Mouse (Mus musculus) heart, embryonic 11.5 days (tissue): ENCODE measurements around the gene Cpa3. TPM values are rescaled to one million over a fixed set of nuclear protein-coding genes. Genes with fewer than 3 reads are reported as not detected.

Experiments
- ATAC-seq: fragments of 200-750 bp; cut with Nextera tagmentation; replicated peaks from 2 replicates; pipeline ENCODE4 v1.8.0; 2017; ENCODE audit warnings: moderate library complexity; ENCODE audit not compliant: insufficient number of reproducible peaks, low FRiP score, low TSS enrichment
- H3K27ac ChIP-seq: fragments of 300-500 bp; sonication (generic); 2 replicates; pipeline ENCODE4 v1.5.1; 2014; ENCODE audit warnings: mild to moderate bottlenecking, low read depth, low read length
- H3K27me3 ChIP-seq: fragments of 300-500 bp; sonication (generic); 2 replicates; pipeline ENCODE4 v1.6.1; 2014; ENCODE audit warnings: mild to moderate bottlenecking, low read length, mixed read lengths; ENCODE audit not compliant: control insufficient read depth, insufficient read depth
- H3K36me3 ChIP-seq: fragments of 300-500 bp; sonication (generic); 2 replicates; pipeline ENCODE4 v1.6.1; 2014; ENCODE audit warnings: mild to moderate bottlenecking, low read length, moderate library complexity, mixed read lengths; ENCODE audit not compliant: control insufficient read depth, insufficient read depth
- H3K4me1 ChIP-seq: fragments of 300-500 bp; sonication (generic); 2 replicates; pipeline ENCODE4 v1.6.1; 2014; ENCODE audit warnings: low read length; ENCODE audit not compliant: control insufficient read depth, insufficient read depth
- H3K4me2 ChIP-seq: fragments of 300-500 bp; sonication (generic); 2 replicates; pipeline ENCODE4 v1.6.1; 2014; ENCODE audit warnings: mild to moderate bottlenecking, moderate library complexity
- H3K4me3 ChIP-seq: fragments of 300-500 bp; sonication (generic); 2 replicates; pipeline ENCODE4 v1.5.1; 2014; ENCODE audit warnings: low read depth, low read length
- H3K9ac ChIP-seq: fragments of 300-500 bp; sonication (generic); 2 replicates; pipeline ENCODE4 v1.6.1; 2014; ENCODE audit warnings: mild to moderate bottlenecking, low read depth, low read length, moderate library complexity
- H3K9me3 ChIP-seq: fragments of 300-500 bp; sonication (generic); replicated peaks from 2 replicates; pipeline ENCODE4 v1.6.1; 2016; ENCODE audit warnings: low read length; ENCODE audit not compliant: control insufficient read depth
- WGBS: fragments of 180-500 bp; shearing (Covaris S2); extraction: QIAGEN DNeasy Blood & Tissue Kit; methylation state at CpG from one replicate; pipeline ENCODE4 v1.1.7; 2014; ENCODE audit not compliant: insufficient replicate concordance; 5-methylcytosine and 5-hydroxymethylcytosine counted together
- microRNA-seq: library from miRNA; unstranded; fragments of <30 nt; microRNA quantifications from one replicate; pipeline ENCODE4, GENCODE M21; 2016; ENCODE audit warnings: borderline number of aligned reads
- polyA plus RNA-seq: library from polyadenylated mRNA; unstranded; fragments of >200 nt; fragmentation: Nextera tagmentation; extraction: Ambion mirVana; gene quantifications from 2 replicates; pipeline ENCODE4 v1.2.1, GENCODE M21; 2014

The Cpa3 gene
- polyA plus RNA-seq, 1 experiment from 2014 or later, result 0.46 TPM

DNA sequence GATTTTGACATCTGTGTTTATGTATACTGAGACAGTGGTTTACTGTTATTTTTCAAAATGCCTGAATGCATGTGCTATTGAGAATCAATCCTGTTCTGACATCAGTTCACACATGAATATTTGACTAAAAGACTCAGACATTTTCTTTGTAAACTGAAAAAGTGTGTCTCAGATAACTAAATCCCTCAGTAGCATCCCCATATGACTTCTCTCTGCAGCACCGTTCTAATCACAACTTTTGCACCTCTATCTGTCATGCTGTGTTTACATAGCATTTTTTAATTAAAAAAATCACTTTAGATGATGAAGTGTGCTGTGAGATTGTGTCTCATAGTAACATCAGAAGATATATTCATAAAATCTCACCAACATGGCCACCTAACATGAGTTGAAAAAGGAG lies 74.5 kb downstream of the Cpa3 start:
- Histone ChIP-seq H3K27me3 (no peaks in the 10 kb centered on the region), H3K27ac (no peak overlapping the region), H3K4me3 (no peak overlapping the region), H3K36me3 (no peaks in the 10 kb centered on the region), H3K9ac (no peak overlapping the region), H3K9me3 (no peaks in the 10 kb centered on the region), H3K4me1 (no peaks in the 10 kb centered on the region), H3K4me2 (no peak overlapping the region)
- ATAC-seq, result no peak
- WGBS, result 58% methylated on average over 1 of the region's 1 CpGs

Small RNAs within 50 kb of the gene (microRNA-seq; reads per million reads assigned to microRNA genes)
- gene Mir7007, result not detected

Other genes starting within 250 kb of the Cpa3 start
- gene Hps3, start 206.9 kb downstream of the Cpa3 start, polyA plus RNA-seq, result 9.7 and 10.0 TPM in 2 replicates
- gene Hltf, start 184.4 kb downstream of the Cpa3 start, polyA plus RNA-seq, result 21.8 and 23.2 TPM in 2 replicates
- 797 and 836 TPM in 2 replicates for gene Gyg, start 86.9 kb downstream of the Cpa3 start, polyA plus RNA-seq
- gene Cpb1, start 33.6 kb upstream of the Cpa3 start, polyA plus RNA-seq, result not detected in 2 replicates
- 0.10 TPM in 1 of 2 replicates, not detected in the other for gene Agtr1b, start 125.0 kb upstream of the Cpa3 start, polyA plus RNA-seq